Mouse (Mus musculus) liver, postnatal 0 days (tissue): ENCODE measurements at regions not wholly inside any gene's neighbourhood (a gene's known extent, or its start where the extent isn't known, plus 50 kb on each side); places are given as distances from the start of the nearest gene placed in this dataset.

ENCODE experiments used
- CTCF ChIP-seq: sonication (generic); IDR thresholded peaks from 2 replicates; pipeline ENCODE4 v1.5.1; 2016; ENCODE audit warnings: antibody characterized with exemption, low read depth
- EP300 ChIP-seq: IDR thresholded peaks from 2 replicates; pipeline ENCODE4 v1.6.1; 2016; ENCODE audit warnings: antibody characterized with exemption, low read depth, mild to moderate bottlenecking

GRCm38 (mm10) chr7:67428388-67428787 is 55.7 kb upstream of the Mef2a start:
- no peak for TF ChIP-seq EP300
- TF ChIP-seq CTCF: no peak
